Mouse (Mus musculus) testis, adult 10 weeks (tissue): ENCODE data around the gene C1ra. TPM values are rescaled to one million over a fixed set of nuclear protein-coding genes. Genes with fewer than 3 reads are reported as not detected.

Experiments
- polyA plus RNA-seq: library from polyadenylated mRNA; stranded (reverse); fragments of 350-450 nt; fragmentation: Illumina TruSeq; extraction: RNeasy Lipid Tissue Mini Kit (QIAGEN cat#74804); gene quantifications from one replicate; pipeline ENCODE4 v1.2.3, GENCODE M21; 2014; ENCODE audit warnings: low read depth, low replicate concordance

The C1ra gene
- 3.7 TPM for polyA plus RNA-seq

DNA sequence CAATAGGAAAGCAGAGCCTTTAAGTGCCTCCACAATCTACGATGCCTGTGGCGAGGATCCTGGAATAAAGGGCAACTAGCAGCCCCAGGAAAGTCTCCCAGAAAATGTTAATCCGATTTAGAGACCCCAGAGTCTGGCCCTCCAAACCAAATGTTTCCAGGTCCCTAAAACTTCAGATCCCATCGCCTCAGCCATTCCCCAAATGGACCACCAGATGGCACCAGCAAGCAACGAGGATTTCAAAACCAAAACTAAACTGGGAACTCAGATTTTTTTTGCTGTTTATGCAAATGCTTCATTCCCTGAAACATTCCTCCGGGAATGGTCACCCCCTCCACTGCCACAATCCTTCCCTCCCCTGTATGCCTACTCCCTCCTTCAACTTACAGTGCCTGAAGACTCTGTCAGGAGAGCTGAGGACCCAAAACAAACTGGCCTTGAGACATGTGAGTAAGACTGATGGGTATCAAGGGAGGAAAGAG is at the start of gene C1ra:
C1ra (plus strand) TSS at position 51 of the 482 bp plus-strand sequence.

DNA sequence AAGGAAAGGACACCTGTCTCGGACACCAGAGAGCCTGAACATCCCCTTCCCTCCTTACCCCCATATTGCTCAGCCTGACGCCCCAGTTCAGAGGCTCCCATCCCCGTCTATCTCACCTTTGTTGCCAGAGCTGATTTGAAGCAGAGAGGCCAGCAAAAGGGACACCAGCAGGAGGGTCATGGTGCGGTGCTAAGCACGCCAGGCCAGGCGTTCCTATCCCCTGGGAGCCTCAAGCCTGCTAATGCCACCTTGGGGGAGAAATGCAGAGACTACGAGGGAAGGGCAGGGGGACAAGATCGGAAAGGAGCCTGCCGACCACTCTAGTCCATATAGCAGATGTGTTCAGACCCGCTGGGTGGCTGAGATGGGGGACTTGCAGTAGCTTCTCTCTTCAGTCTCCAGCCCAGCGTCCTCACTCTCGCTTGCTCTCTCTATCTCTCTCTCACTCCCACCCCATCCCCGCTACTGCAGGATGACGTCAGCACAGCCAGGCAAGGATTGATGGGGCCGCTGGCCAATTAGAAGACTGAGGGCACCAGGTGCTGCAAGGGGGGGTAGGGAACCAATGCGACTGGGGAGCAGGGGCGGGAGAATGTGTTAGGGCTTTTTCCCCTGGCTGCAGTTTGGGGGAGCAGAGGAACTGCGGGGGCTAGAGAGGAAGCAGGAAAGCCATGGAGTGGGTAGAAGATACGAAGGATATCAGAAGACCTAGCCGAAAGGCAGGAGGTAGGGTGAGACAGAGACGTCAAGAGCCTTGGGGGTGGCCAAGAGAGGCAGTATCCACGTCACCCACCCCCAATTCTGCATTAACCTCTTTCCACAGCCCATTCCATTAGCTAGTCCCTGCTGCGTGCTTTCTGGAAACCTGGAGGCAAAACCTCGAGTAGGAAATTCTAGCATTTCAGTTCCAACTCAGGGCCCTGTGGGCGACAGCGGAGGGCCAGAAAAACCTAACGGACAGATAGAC is 47.6 kb upstream of the C1ra start, which contains the start of gene Clstn3:
Clstn3 (minus strand) TSS at position 490 of the 967 bp plus-strand sequence.

DNA sequence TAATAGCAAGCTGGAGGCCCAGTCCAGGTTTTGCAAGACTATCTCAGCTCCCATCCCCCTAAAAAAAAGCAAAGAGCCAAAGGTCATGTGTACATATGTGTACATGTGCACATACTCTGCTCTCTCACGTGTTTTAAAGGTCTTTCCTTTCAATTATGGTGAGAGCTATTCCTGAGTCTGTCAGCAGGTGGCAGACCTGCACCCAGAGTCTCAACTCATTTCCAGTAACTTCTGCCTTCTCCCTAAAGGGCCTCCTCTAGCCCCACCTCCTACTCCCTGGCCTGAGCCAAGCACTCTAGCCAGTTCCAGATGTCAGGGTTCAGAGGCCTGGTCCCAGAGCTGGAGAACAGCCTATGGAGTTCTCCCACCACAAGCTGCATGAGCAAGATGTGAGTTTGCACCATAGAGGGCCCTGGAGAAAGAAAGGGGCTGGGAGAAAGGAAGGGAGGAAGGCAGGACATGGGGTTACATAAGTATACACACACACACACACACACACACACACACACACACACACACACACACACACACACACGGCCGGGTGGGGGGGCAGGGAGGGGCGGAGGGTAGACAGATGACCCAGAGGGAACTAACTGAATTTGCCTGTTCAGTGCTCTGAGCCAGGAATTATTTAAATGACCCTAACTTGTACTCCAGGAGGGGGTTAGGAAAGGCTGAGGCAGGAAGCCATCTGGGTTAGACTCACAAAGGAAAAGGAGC is 19.2 kb upstream of the C1ra start, which contains the start of gene C1rl:
C1rl (plus strand) TSS at position 272 of the 720 bp plus-strand sequence.

DNA sequence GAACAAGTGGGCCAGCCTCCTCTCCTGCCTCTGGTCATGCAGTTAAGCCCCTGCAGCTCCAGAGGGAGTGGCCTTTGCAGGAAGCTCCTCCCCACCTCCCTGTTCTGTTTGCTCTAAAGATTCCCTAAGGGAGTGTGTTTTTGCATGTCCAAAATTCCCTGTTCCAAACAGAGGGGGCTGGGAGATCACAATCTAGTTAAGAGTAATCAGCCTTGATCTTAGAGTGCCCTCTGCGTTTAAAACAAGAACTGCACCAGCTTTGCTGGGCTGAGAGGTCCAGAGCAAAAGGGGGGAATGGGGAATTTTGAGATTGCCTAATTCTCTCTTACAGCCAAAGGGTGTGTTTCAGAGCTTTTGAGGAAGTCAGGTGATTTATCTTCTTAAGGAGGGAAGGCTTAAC is 30.1 kb downstream of the C1ra start, which contains the start of gene C1s1:
C1s1 (minus strand) TSS at position 76 of the 400 bp plus-strand sequence.

DNA sequence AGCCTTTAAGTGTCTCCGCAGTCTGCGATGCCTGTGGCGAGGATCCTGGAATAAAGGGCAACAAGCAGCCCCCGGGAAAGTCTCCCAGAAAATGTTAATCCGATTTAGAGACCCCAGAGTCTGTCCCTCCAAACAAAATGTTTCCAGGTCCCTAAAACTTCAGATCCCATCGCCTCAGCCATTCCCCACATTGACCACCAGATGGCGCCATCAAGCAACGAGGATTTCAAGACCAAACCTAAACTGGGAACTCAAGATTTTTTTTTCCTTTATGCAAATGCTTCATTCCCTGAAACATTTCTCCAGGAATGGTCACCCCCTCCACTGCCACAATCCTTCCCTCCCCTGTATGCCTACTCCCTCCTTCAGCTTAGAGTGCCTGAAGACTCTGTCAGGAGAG is 57.8 kb downstream of the C1ra start, which contains the start of gene C1rb:
C1rb (plus strand) TSS at position 269 of the 400 bp plus-strand sequence.

Other genes starting within 250 kb of the C1ra start
- gene Cd163, start 207.7 kb upstream of the C1ra start, polyA plus RNA-seq = 1.3 TPM
- gene Pex5, start 97.3 kb upstream of the C1ra start, polyA plus RNA-seq = 7.4 TPM
- gene Clstn3, start 47.6 kb upstream of the C1ra start, polyA plus RNA-seq = 0.43 TPM
- 0.63 TPM for gene C1rl, start 19.3 kb upstream of the C1ra start, polyA plus RNA-seq
- gene C1s1, start 30.0 kb downstream of the C1ra start, polyA plus RNA-seq = 18.5 TPM
- gene C1rb, start 57.9 kb downstream of the C1ra start, polyA plus RNA-seq = not detected
- 0.87 TPM for gene C1s2, start 123.7 kb downstream of the C1ra start, polyA plus RNA-seq
- 102 TPM for gene Lpcat3, start 150.6 kb downstream of the C1ra start, polyA plus RNA-seq
- gene Emg1, start 199.8 kb downstream of the C1ra start, polyA plus RNA-seq = 15.1 TPM
- gene Phb2, start 199.9 kb downstream of the C1ra start, polyA plus RNA-seq = 13.8 TPM
- gene Ptpn6, start 226.3 kb downstream of the C1ra start, polyA plus RNA-seq = 0.21 TPM
- 9.6 TPM for gene Grcc10, start 229.0 kb downstream of the C1ra start, polyA plus RNA-seq
- gene Gm45234, start 243.6 kb downstream of the C1ra start, polyA plus RNA-seq = not detected
- gene Atn1, start 244.1 kb downstream of the C1ra start, polyA plus RNA-seq = 0.17 TPM